Mouse (Mus musculus) cerebellum, postnatal 14 days (tissue): Measurements from ENCODE around the gene Evpl.

Source experiments
- DNase-seq, 2 experiments: peaks; one replicate each; pipeline ENCODE4 v3.0.0; 2021; ENCODE audit warnings: mixed read lengths in 2 of 2

Evpl gene

GRCm38 (mm10) chr11:116255090-116255981, 17.5 kb upstream of the Evpl start:
- no peak for DNase-seq

- no peak for DNase-seq
Observed at GRCm38 (mm10) chr11:116254627-116255026, 16.8 kb upstream of the Evpl start.

GRCm38 (mm10) chr11:116253076-116253600, 15.3 kb upstream of the Evpl start:
- DNase-seq = no peak

GRCm38 (mm10) chr11:116250898-116251297, 13.0 kb upstream of the Evpl start:
- no peak for DNase-seq

GRCm38 (mm10) chr11:116247502-116248222, 9.8 kb upstream of the Evpl start:
- no peak for DNase-seq

GRCm38 (mm10) chr11:116245616-116246015, 7.7 kb upstream of the Evpl start:
- no peak for DNase-seq

- no peak for DNase-seq
Observed at GRCm38 (mm10) chr11:116244580-116244979, 6.7 kb upstream of the Evpl start.

- DNase-seq = no peak
Observed at GRCm38 (mm10) chr11:116241744-116242235, 3.9 kb upstream of the Evpl start.

- DNase-seq = no peak
Observed at GRCm38 (mm10) chr11:116239797-116240196, 1.9 kb upstream of the Evpl start.

GRCm38 (mm10) chr11:116234901-116235300, 3.0 kb downstream of the Evpl start:
- DNase-seq = no peak

- no peak for DNase-seq
Observed at GRCm38 (mm10) chr11:116232427-116232826, 5.5 kb downstream of the Evpl start.

GRCm38 (mm10) chr11:116228699-116229098, 9.2 kb downstream of the Evpl start:
- DNase-seq = no peak

GRCm38 (mm10) chr11:116226414-116226813, 11.5 kb downstream of the Evpl start:
- DNase-seq = peak; percentile 84 to 94

- peak in 1 of 2 experiments; percentile 13 for DNase-seq
Observed at GRCm38 (mm10) chr11:116222740-116223059, 15.2 kb downstream of the Evpl start.

- peak in 1 of 2 experiments; percentile 43 for DNase-seq
Observed at GRCm38 (mm10) chr11:116221931-116222739, 15.7 kb downstream of the Evpl start.

GRCm38 (mm10) chr11:116219885-116220284, 18.0 kb downstream of the Evpl start:
- peak; percentile 73 to 77 for DNase-seq

GRCm38 (mm10) chr11:116218737-116219400, 19.0 kb downstream of the Evpl start:
- DNase-seq = peak; percentile 61 to 85

- no peak for DNase-seq
Observed at GRCm38 (mm10) chr11:116218263-116218662, 19.6 kb downstream of the Evpl start.

- no peak for DNase-seq
Observed at GRCm38 (mm10) chr11:116216549-116216948, 21.3 kb downstream of the Evpl start.

GRCm38 (mm10) chr11:116215991-116216390, 21.9 kb downstream of the Evpl start:
- no peak for DNase-seq

- peak; percentile 23 to 66 for DNase-seq
Observed at GRCm38 (mm10) chr11:116215181-116215580, 22.7 kb downstream of the Evpl start.

GRCm38 (mm10) chr11:116213877-116214510, 23.9 kb downstream of the Evpl start:
- no peak for DNase-seq
